Mouse (Mus musculus) stomach, embryonic 15.5 days (tissue): ENCODE data around the gene Dnmbp. TPM values are rescaled to one million over a fixed set of nuclear protein-coding genes. Genes with fewer than 3 reads are reported as not detected.

ENCODE experiments used
- ATAC-seq: fragments of 200-750 bp; cut with Nextera tagmentation; 2 replicates; pipeline ENCODE4 v1.8.0; 2017; ENCODE audit warnings: low read depth, moderate number of reproducible peaks, moderate TSS enrichment; ENCODE audit not compliant: insufficient read depth, low FRiP score
- H3K27ac ChIP-seq: fragments of 300-500 bp; sonication (generic); 2 replicates; pipeline ENCODE4 v1.5.1; 2015; ENCODE audit warnings: mild to moderate bottlenecking, inconsistent platforms
- H3K27me3 ChIP-seq: fragments of 300-500 bp; sonication (generic); replicated peaks from 2 replicates; pipeline ENCODE4 v1.6.1; 2015; ENCODE audit warnings: inconsistent platforms
- H3K36me3 ChIP-seq: fragments of 300-500 bp; sonication (generic); 2 replicates; pipeline ENCODE4 v1.6.1; 2015; ENCODE audit warnings: inconsistent platforms
- H3K4me1 ChIP-seq: fragments of 300-500 bp; sonication (generic); 2 replicates; pipeline ENCODE4 v1.6.1; 2015; ENCODE audit warnings: inconsistent platforms
- H3K4me2 ChIP-seq: fragments of 300-500 bp; sonication (generic); 2 replicates; pipeline ENCODE4 v1.6.1; 2015; ENCODE audit warnings: mild to moderate bottlenecking, inconsistent platforms
- H3K4me3 ChIP-seq: fragments of 300-500 bp; sonication (generic); replicated peaks from 2 replicates; pipeline ENCODE4 v1.5.1; 2015; ENCODE audit warnings: inconsistent platforms
- H3K9ac ChIP-seq: fragments of 300-500 bp; sonication (generic); 2 replicates; pipeline ENCODE4 v1.6.1; 2015; ENCODE audit warnings: inconsistent platforms
- H3K9me3 ChIP-seq: fragments of 300-500 bp; sonication (generic); 2 replicates; pipeline ENCODE4 v1.6.1; 2016; ENCODE audit warnings: inconsistent platforms
- WGBS: fragments of 180-500 bp; shearing (Covaris S2); methylation state at CpG from one replicate; pipeline ENCODE4 v1.1.7; 2015; 5-methylcytosine and 5-hydroxymethylcytosine counted together
- polyA plus RNA-seq: library from polyadenylated mRNA; unstranded; fragments of >200 nt; fragmentation: Nextera tagmentation; extraction: Ambion mirVana; gene quantifications from 2 replicates; pipeline ENCODE4 v1.2.1, GENCODE M21; 2015

The Dnmbp gene
- polyA plus RNA-seq, 1 experiment from 2014 or later: 29.9 TPM

DNA sequence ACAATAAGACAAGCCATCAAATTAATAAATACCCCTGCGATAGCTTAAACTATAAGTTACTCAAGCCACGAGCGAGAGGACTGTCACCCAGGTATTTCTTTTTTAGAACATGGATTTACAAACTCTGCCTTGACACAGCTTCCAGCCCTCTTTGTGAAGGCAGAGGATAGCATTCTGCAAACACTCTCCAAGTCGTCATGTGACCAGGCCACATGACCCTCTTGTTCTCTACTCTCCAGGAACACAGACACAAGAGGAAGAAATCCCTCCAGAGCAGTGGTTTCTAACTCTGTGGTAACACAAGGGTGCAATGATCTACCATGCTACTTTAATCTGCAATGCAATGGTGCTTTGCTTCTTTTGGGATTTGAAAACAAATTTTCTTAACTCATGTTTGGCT, 69.6 kb downstream of the Dnmbp start:
- no peak overlapping the region for H3K4me2 ChIP-seq
- no peak overlapping the region for H3K27ac ChIP-seq
- H3K4me3 ChIP-seq: no peak overlapping the region
- 87% methylated on average over 4 of the region's 4 CpGs for WGBS
- no peaks in the 10 kb centered on the region for H3K9me3 ChIP-seq
- ATAC-seq: no peak
- H3K36me3 ChIP-seq: peaks cover 68% of the 10 kb centered on the region
- no peaks in the 10 kb centered on the region for H3K27me3 ChIP-seq
- no peak overlapping the region for H3K9ac ChIP-seq
- 0 out of 2 replicates have a peak, but pooled peaks cover 9% of the 10 kb centered on the region for H3K4me1 ChIP-seq

- peaks cover 62% of the 10 kb centered on the region for H3K36me3 ChIP-seq
Observed at GRCm38 (mm10) chr19:43857347-43857746, 82.6 kb downstream of the Dnmbp start.

GRCm38 (mm10) chr19:43852837-43853545, 87.0 kb downstream of the Dnmbp start:
- Histone ChIP-seq H3K4me3 (no peak overlapping the region), H3K27me3 (no peaks in the 10 kb centered on the region), H3K36me3 (peaks cover 77% of the 10 kb centered on the region), H3K9me3 (no peaks in the 10 kb centered on the region), H3K4me2 (no peak overlapping the region), H3K27ac (no peak overlapping the region), H3K4me1 (no peaks in the 10 kb centered on the region), H3K9ac (no peak overlapping the region)
- 78% methylated on average over 7 of the region's 7 CpGs for WGBS
- no peak for ATAC-seq

More at GRCm38 (mm10) chr19:43857347-43857746, 82.6 kb downstream of the Dnmbp start:
- ATAC-seq: no peak
- 83% methylated on average over 6 of the region's 6 CpGs for WGBS
- H3K27me3 ChIP-seq: no peaks in the 10 kb centered on the region
- no peak overlapping the region for H3K9ac ChIP-seq
- H3K9me3 ChIP-seq: no peaks in the 10 kb centered on the region
- no peak overlapping the region for H3K4me3 ChIP-seq
- H3K4me2 ChIP-seq: no peak overlapping the region
- H3K4me1 ChIP-seq: no peaks in the 10 kb centered on the region
- no peak overlapping the region for H3K27ac ChIP-seq

GRCm38 (mm10) chr19:43851996-43852630, 87.9 kb downstream of the Dnmbp start:
- 84% methylated on average over 21 of the region's 21 CpGs for WGBS
- H3K4me3 ChIP-seq: no peak overlapping the region
- no peak overlapping the region for H3K9ac ChIP-seq
- peaks cover 86% of the 10 kb centered on the region for H3K36me3 ChIP-seq
- H3K27me3 ChIP-seq: no peaks in the 10 kb centered on the region
- no peak overlapping the region for H3K4me2 ChIP-seq
- ATAC-seq: no peak
- H3K27ac ChIP-seq: no peak overlapping the region
- H3K9me3 ChIP-seq: no peaks in the 10 kb centered on the region
- H3K4me1 ChIP-seq: no peaks in the 10 kb centered on the region

GRCm38 (mm10) chr19:43850026-43850425, 90.0 kb downstream of the Dnmbp start:
- no peak overlapping the region for H3K9ac ChIP-seq
- H3K9me3 ChIP-seq: no peaks in the 10 kb centered on the region
- ATAC-seq: no peak
- no peak overlapping the region for H3K4me3 ChIP-seq
- no peaks in the 10 kb centered on the region for H3K4me1 ChIP-seq
- H3K36me3 ChIP-seq: peaks cover 74% of the 10 kb centered on the region
- no peak overlapping the region for H3K4me2 ChIP-seq
- 92% methylated on average over 11 of the region's 11 CpGs for WGBS
- H3K27me3 ChIP-seq: no peaks in the 10 kb centered on the region
- H3K27ac ChIP-seq: no peak overlapping the region

- 95% methylated on average over 15 of the region's 15 CpGs for WGBS
- Histone ChIP-seq H3K9me3 (no peaks in the 10 kb centered on the region), H3K4me3 (no peak overlapping the region), H3K36me3 (peaks cover 55% of the 10 kb centered on the region), H3K27me3 (no peaks in the 10 kb centered on the region), H3K4me1 (no peaks in the 10 kb centered on the region), H3K27ac (no peak overlapping the region), H3K4me2 (no peak overlapping the region), H3K9ac (no peak overlapping the region)
- ATAC-seq: no peak
Observed at GRCm38 (mm10) chr19:43847966-43848365, 92.0 kb downstream of the Dnmbp start.

DNA sequence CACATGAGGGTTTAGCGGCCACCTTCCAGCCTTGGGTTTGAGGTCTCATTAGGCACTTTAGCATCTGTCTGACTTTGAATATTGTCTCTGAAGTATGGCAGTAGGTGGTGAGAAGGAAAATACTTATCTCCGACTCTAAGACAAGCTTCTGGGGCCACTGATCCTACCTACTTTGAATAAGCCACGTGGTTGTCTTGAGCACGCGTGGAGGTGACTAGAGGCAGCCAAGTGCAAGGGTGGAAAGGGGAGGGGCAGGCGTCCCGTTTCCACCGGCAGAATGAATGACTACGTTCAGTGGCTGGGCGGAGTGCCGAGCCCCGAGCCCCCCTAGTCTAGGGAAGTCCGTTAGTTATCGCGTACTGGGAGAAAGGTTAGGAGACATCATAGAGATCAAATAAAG, 92.9 kb downstream of the Dnmbp start:
- no peak overlapping the region for H3K9ac ChIP-seq
- ATAC-seq: no peak
- H3K4me1 ChIP-seq: no peaks in the 10 kb centered on the region
- peaks cover 48% of the 10 kb centered on the region for H3K36me3 ChIP-seq
- H3K4me3 ChIP-seq: no peak overlapping the region
- 81% methylated on average over 15 of the region's 15 CpGs for WGBS
- no peak overlapping the region for H3K4me2 ChIP-seq
- no peak overlapping the region for H3K27ac ChIP-seq
- H3K9me3 ChIP-seq: no peaks in the 10 kb centered on the region
- no peaks in the 10 kb centered on the region for H3K27me3 ChIP-seq

GRCm38 (mm10) chr19:43845331-43845908, 94.6 kb downstream of the Dnmbp start:
- Histone ChIP-seq H3K4me2 (no peak overlapping the region), H3K9me3 (no peaks in the 10 kb centered on the region), H3K4me1 (no peaks in the 10 kb centered on the region), H3K9ac (no peak overlapping the region), H3K27me3 (no peaks in the 10 kb centered on the region), H3K36me3 (peaks cover 37% of the 10 kb centered on the region), H3K4me3 (no peak overlapping the region), H3K27ac (no peak overlapping the region)
- 44% methylated on average over 7 of the region's 7 CpGs for WGBS
- ATAC-seq: no peak

DNA sequence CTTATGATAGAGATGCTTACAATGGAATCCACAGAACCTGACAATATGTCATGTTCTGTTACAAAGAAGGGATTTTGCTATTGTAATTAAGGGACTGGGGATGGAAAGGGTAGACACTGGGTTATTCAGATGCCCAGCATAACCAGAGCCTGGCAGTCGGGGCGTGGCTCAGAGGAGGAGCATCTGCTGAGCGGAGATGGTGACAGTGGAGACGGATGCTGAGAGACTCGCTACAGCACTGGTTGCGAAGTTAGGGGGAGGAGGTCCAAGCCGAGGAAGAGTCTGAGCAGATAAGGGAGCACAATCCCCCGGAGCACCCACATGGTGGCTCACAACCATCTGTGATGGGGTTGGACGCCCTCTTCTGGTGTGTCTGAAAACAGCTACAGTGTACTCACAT, 96.8 kb downstream of the Dnmbp start:
- Histone ChIP-seq H3K9me3 (no peaks in the 10 kb centered on the region), H3K4me3 (no peak overlapping the region), H3K9ac (no peak overlapping the region), H3K27ac (no peak overlapping the region), H3K36me3 (peaks cover 14% of the 10 kb centered on the region), H3K4me1 (no peaks in the 10 kb centered on the region), H3K27me3 (no peaks in the 10 kb centered on the region), H3K4me2 (no peak overlapping the region)
- WGBS: 77% methylated on average over 9 of the region's 9 CpGs
- ATAC-seq: no peak

- ATAC-seq: no peak
- no peak overlapping the region for H3K4me2 ChIP-seq
- WGBS: 30% methylated on average over 21 of the region's 21 CpGs
- no peak overlapping the region for H3K9ac ChIP-seq
- H3K27ac ChIP-seq: no peak overlapping the region
- H3K27me3 ChIP-seq: no peaks in the 10 kb centered on the region
- no peaks in the 10 kb centered on the region for H3K36me3 ChIP-seq
- H3K9me3 ChIP-seq: no peaks in the 10 kb centered on the region
- no peak overlapping the region for H3K4me3 ChIP-seq
- no peaks in the 10 kb centered on the region for H3K4me1 ChIP-seq
Observed at GRCm38 (mm10) chr19:43832425-43833069, 107.4 kb downstream of the Dnmbp start.

DNA sequence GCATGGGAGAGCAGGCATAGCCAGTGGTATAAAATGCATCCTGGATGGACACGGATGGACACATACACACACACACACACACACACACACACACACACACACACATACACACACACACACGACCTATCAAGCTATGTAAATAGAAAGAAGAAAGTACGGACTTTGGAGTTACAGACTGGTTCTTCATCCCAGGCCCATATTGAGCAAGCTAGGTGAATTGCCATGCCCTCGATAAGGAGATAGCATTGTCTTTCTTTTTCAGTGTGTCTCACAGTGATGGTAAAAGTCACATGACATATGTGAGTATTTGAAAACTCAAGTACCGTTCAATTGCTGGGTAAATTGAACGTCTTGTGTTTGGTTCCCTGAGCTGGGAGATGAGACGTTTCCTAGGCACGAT, 113.1 kb downstream of the Dnmbp start:
- Histone ChIP-seq H3K27me3 (no peaks in the 10 kb centered on the region), H3K4me3 (no peak overlapping the region), H3K9ac (no peak overlapping the region), H3K4me2 (no peak overlapping the region), H3K4me1 (no peaks in the 10 kb centered on the region), H3K9me3 (no peaks in the 10 kb centered on the region), H3K36me3 (no peaks in the 10 kb centered on the region), H3K27ac (no peak overlapping the region)
- ATAC-seq: no peak
- WGBS: 68% methylated on average over 8 of the region's 8 CpGs
